In the genomic region with DNA sequence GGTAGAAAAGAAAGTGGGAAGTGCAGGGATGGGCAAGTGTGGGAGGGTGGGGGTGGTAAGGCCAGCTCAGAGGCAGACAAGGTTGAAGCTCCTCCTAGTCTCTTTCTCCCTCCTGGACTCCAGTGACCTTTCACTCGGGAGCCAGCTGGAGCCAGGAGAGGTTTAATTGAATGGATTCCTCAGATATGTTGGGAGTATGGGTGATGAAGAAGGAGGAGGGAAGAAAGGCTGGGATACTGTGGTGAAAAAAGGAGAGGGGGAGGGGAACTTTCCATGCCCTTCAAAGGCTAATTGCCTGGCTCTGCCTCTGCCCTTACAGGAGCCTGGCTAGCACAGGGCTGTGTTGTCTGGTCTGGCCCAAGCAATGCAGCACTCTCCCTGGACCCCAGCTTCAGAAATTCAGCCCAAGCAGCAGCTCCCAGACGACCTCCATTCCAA, we compare ENCODE assay signal across 18 mouse cellular contexts. TPM values are rescaled to one million over a fixed set of nuclear protein-coding genes. Genes with fewer than 3 reads are reported as not detected.
A peak's percentile ranks its signal among the peaks of the same experiment; 100 is the strongest.
DNase-seq lines count a peak whose midpoint lies in the region; ATAC-seq lines count a peak whose summit lies in the region.
"Had no signal": no experiment of that assay in that cellular context is flagged by ENCODE, and none has a peak within 500 bp of the region (broad histone marks: within the 10 kb centered on the region; RNA-seq: fewer than 3 reads in every experiment).

No protein-coding gene starts in this region.

- no peaks in the 10 kb centered on the region for H3K9me3 ChIP-seq in forebrain, embryonic 11.5 days (ENCODE audit: control insufficient read depth, low read length)
- H3K9me3 ChIP-seq in forebrain, embryonic 16.5 days (ENCODE audit: control insufficient read depth, low read length), result no peaks in the 10 kb centered on the region
- H3K9me3 ChIP-seq in liver, embryonic 11.5 days (ENCODE audit: control insufficient read depth, low read length), result no peaks in the 10 kb centered on the region
- no peaks in the 10 kb centered on the region for H3K9me3 ChIP-seq in embryonic facial prominence, embryonic 13.5 days
- H3K9me3 ChIP-seq in midbrain, embryonic 15.5 days, result no peaks in the 10 kb centered on the region
- H3K9me3 ChIP-seq: heart, embryonic 13.5 days; hindbrain, embryonic 15.5 days; limb, embryonic 13.5 days had no signal

- H3K36me3 ChIP-seq in forebrain, embryonic 11.5 days (ENCODE audit: control insufficient read depth, insufficient read depth, low read length), result no peaks in the 10 kb centered on the region
- no peaks in the 10 kb centered on the region for H3K36me3 ChIP-seq in forebrain, embryonic 16.5 days (ENCODE audit: control insufficient read depth, insufficient read depth)
- H3K36me3 ChIP-seq in liver, embryonic 11.5 days (ENCODE audit: control insufficient read depth, insufficient read depth, low read length), result no peaks in the 10 kb centered on the region
- H3K36me3 ChIP-seq in embryonic facial prominence, embryonic 13.5 days, result no peaks in the 10 kb centered on the region
- no peaks in the 10 kb centered on the region for H3K36me3 ChIP-seq in midbrain, embryonic 15.5 days (replicated peaks)
- H3K36me3 ChIP-seq: heart, embryonic 13.5 days; hindbrain, embryonic 15.5 days; limb, embryonic 13.5 days had no signal

- peak; percentile 54 for DNase-seq in forebrain, embryonic 11.5 days (ENCODE audit: low spot score)
- DNase-seq in liver, embryonic 11.5 days (ENCODE audit: low spot score), result no peak
- no peak for DNase-seq in liver
- DNase-seq in left cerebral cortex, postnatal 36 days (ENCODE audit: low spot score in 2 of 2), result no peak
- DNase-seq in left cerebral cortex, postnatal 10 days (ENCODE audit: extremely low spot score in 1 of 2, low spot score in 2 of 2), result no peak
- DNase-seq: cerebellum, adult 2 months; kidney, adult 9 months; lung, adult 18-20 months; lung, postnatal 4 days; thymus, postnatal 4 days had no signal

- H3K27me3 ChIP-seq in forebrain, embryonic 11.5 days (ENCODE audit: control insufficient read depth, insufficient read depth, low read length), result no peaks in the 10 kb centered on the region
- H3K27me3 ChIP-seq in forebrain, embryonic 16.5 days (replicated peaks; ENCODE audit: control insufficient read depth, insufficient read depth, low read length), result no peaks in the 10 kb centered on the region
- H3K27me3 ChIP-seq in liver, embryonic 11.5 days (replicated peaks; ENCODE audit: control insufficient read depth, insufficient read depth, low read length), result no peaks in the 10 kb centered on the region
- H3K27me3 ChIP-seq in embryonic facial prominence, embryonic 13.5 days, result no peaks in the 10 kb centered on the region
- H3K27me3 ChIP-seq in midbrain, embryonic 15.5 days (replicated peaks), result no peaks in the 10 kb centered on the region
- H3K27me3 ChIP-seq: heart, embryonic 13.5 days; hindbrain, embryonic 15.5 days; limb, embryonic 13.5 days had no signal

- peaks cover 5% of the 10 kb centered on the region for H3K4me1 ChIP-seq in forebrain, embryonic 11.5 days (replicated peaks; ENCODE audit: control insufficient read depth, insufficient read depth, low read length)
- no peaks in the 10 kb centered on the region for H3K4me1 ChIP-seq in forebrain, embryonic 16.5 days (replicated peaks; ENCODE audit: control insufficient read depth, insufficient read depth, low read length)
- no peaks in the 10 kb centered on the region for H3K4me1 ChIP-seq in liver, embryonic 11.5 days (replicated peaks; ENCODE audit: control insufficient read depth, insufficient read depth, low read length)
- no peaks in the 10 kb centered on the region for H3K4me1 ChIP-seq in embryonic facial prominence, embryonic 13.5 days
- H3K4me1 ChIP-seq in midbrain, embryonic 15.5 days, result 0 out of 2 replicates have a peak, but pooled peaks cover 5% of the 10 kb centered on the region
- H3K4me1 ChIP-seq: hindbrain, embryonic 15.5 days; limb, embryonic 13.5 days had no signal

- peak; percentile 83 for ATAC-seq in forebrain, embryonic 11.5 days (replicated peaks; ENCODE audit: low FRiP score)
- no peak for ATAC-seq in forebrain, embryonic 16.5 days
- ATAC-seq in liver, embryonic 11.5 days (replicated peaks; ENCODE audit: low FRiP score), result peak; percentile 31; the same call in 1 of the 2 replicates
- peak; percentile 32; the same call in 1 of the 2 replicates for ATAC-seq in embryonic facial prominence, embryonic 13.5 days (ENCODE audit: insufficient number of reproducible peaks, insufficient read depth, low FRiP score, low TSS enrichment, low read depth)
- ATAC-seq in midbrain, embryonic 15.5 days (replicated peaks), result peak; percentile 77

- no peak overlapping the region for H3K4me2 ChIP-seq in forebrain, embryonic 11.5 days (ENCODE audit: low read depth, low read length, severe bottlenecking)
- H3K4me2 ChIP-seq in forebrain, embryonic 16.5 days (ENCODE audit: low read length), result no peak overlapping the region
- H3K4me2 ChIP-seq in liver, embryonic 11.5 days, result no peak overlapping the region
- no peak overlapping the region for H3K4me2 ChIP-seq in embryonic facial prominence, embryonic 13.5 days
- no peak overlapping the region for H3K4me2 ChIP-seq in midbrain, embryonic 15.5 days
- H3K4me2 ChIP-seq: heart, embryonic 13.5 days; hindbrain, embryonic 15.5 days; limb, embryonic 13.5 days had no signal

- H3K9ac ChIP-seq in forebrain, embryonic 11.5 days (ENCODE audit: low read length), result no peak overlapping the region
- H3K9ac ChIP-seq in forebrain, embryonic 16.5 days (replicated peaks; ENCODE audit: low read depth, low read length), result no peak overlapping the region
- no peak overlapping the region for H3K9ac ChIP-seq in liver, embryonic 11.5 days (ENCODE audit: low read depth, low read length)
- no peak overlapping the region for H3K9ac ChIP-seq in embryonic facial prominence, embryonic 13.5 days
- H3K9ac ChIP-seq in midbrain, embryonic 15.5 days, result no peak overlapping the region
- H3K9ac ChIP-seq: heart, embryonic 13.5 days; hindbrain, embryonic 15.5 days; limb, embryonic 13.5 days had no signal

- WGBS in forebrain, embryonic 11.5 days, result 0% methylated on average over 2 of the region's 2 CpGs
- WGBS in forebrain, embryonic 16.5 days, result 5% methylated on average over 2 of the region's 2 CpGs
- WGBS in liver, embryonic 11.5 days, result 10% methylated on average over 2 of the region's 2 CpGs
- WGBS in embryonic facial prominence, embryonic 13.5 days, result 6% methylated on average over 2 of the region's 2 CpGs
- 6% methylated on average over 2 of the region's 2 CpGs for WGBS in midbrain, embryonic 15.5 days

- H3K27ac ChIP-seq in forebrain, embryonic 11.5 days (ENCODE audit: low read depth, low read length), result no peak overlapping the region; the same call in 1 of the 2 replicates
- H3K27ac ChIP-seq in forebrain, embryonic 16.5 days (ENCODE audit: low read length), result no peak overlapping the region
- H3K27ac ChIP-seq in liver, embryonic 11.5 days (ENCODE audit: low read depth, low read length), result no peak overlapping the region
- no peak overlapping the region for H3K27ac ChIP-seq in embryonic facial prominence, embryonic 13.5 days
- H3K27ac ChIP-seq in midbrain, embryonic 15.5 days, result no peak overlapping the region
- H3K27ac ChIP-seq: heart, embryonic 13.5 days; hindbrain, embryonic 15.5 days; limb, embryonic 13.5 days had no signal

- intact Hi-C loops in left cerebral cortex, postnatal 36 days (cut with DNase I), result no loop called here
- intact Hi-C loops in left cerebral cortex, postnatal 10 days (cut with DNase I), result no loop called here

- H3K4me3 ChIP-seq in forebrain, embryonic 11.5 days (ENCODE audit: low read depth, low read length), result no peak overlapping the region
- no peak overlapping the region for H3K4me3 ChIP-seq in forebrain, embryonic 16.5 days (replicated peaks; ENCODE audit: low read length)
- H3K4me3 ChIP-seq in liver, embryonic 11.5 days (ENCODE audit: low read depth, low read length), result no peak overlapping the region
- no peak overlapping the region for H3K4me3 ChIP-seq in embryonic facial prominence, embryonic 13.5 days
- H3K4me3 ChIP-seq in midbrain, embryonic 15.5 days, result no peak overlapping the region
- H3K4me3 ChIP-seq: heart, embryonic 13.5 days; hindbrain, embryonic 15.5 days; limb, embryonic 13.5 days had no signal

RNA-seq across cellular contexts. Expression of gene Igbp1b, which starts 14.4 kb away (rescaled TPM):
- 0.12 TPM in 1 of 2 replicates, not detected in the other for polyA plus RNA-seq in forebrain, embryonic 11.5 days (2014; fragmentation: Nextera tagmentation; extraction: Ambion mirVana)
- polyA plus RNA-seq in forebrain, embryonic 16.5 days (2015; fragmentation: Nextera tagmentation; extraction: Ambion mirVana), result 0.57 and 0.61 TPM in 2 replicates
- not detected in 2 replicates for polyA plus RNA-seq in liver, embryonic 11.5 days (2014; fragmentation: Nextera tagmentation; extraction: Ambion mirVana)
- polyA plus RNA-seq in embryonic facial prominence, embryonic 13.5 days (2015; fragmentation: Nextera tagmentation; extraction: Ambion mirVana), result not detected in 2 replicates
- polyA plus RNA-seq in midbrain, embryonic 15.5 days (2015; fragmentation: Nextera tagmentation; extraction: Ambion mirVana), result 0.15 and 0.31 TPM in 2 replicates
- under 1 TPM; 0.42 to 0.54 TPM for total RNA-seq in left cerebral cortex, postnatal 36 days (2021)
- 1 to 10 TPM; 1.6 to 3.0 TPM for total RNA-seq in left cerebral cortex, postnatal 10 days (2021)
- total RNA-seq: gastrocnemius, postnatal 4 days had no signal
- polyA plus RNA-seq: cerebellum, adult 2 months; embryonic facial prominence, embryonic 14.5 days; heart, embryonic 13.5 days; limb, embryonic 13.5 days had no signal
